Mouse (Mus musculus) heart, embryonic 10.5 days (tissue): Measurements from ENCODE around the gene Vmn1r24. TPM values are rescaled to one million over a fixed set of nuclear protein-coding genes. Genes with fewer than 3 reads are reported as not detected.
"Not testable (repeated sequence)": the region's sequence is repeated elsewhere in the genome, so short reads cannot be mapped to it uniquely, and the experiment has no call there.

ENCODE experiments used
- DNase-seq: peaks from one replicate; pipeline ENCODE4 v3.0.0-alpha.2; 2017; ENCODE audit warnings: low spot score
- H3K27ac ChIP-seq: fragments of 300-500 bp; sonication (generic); 2 replicates; pipeline ENCODE4 v1.5.1; 2016; ENCODE audit warnings: mild to moderate bottlenecking
- H3K27me3 ChIP-seq: fragments of 300-500 bp; sonication (generic); 2 replicates; pipeline ENCODE4 v1.6.1; 2016; ENCODE audit warnings: mild to moderate bottlenecking; ENCODE audit not compliant: poor library complexity, insufficient read depth, severe bottlenecking
- H3K36me3 ChIP-seq: fragments of 300-500 bp; sonication (generic); 2 replicates; pipeline ENCODE4 v1.6.1; 2016; ENCODE audit warnings: mild to moderate bottlenecking, moderate library complexity
- H3K4me1 ChIP-seq: fragments of 300-500 bp; sonication (generic); 2 replicates; pipeline ENCODE4 v1.6.1; 2016; ENCODE audit warnings: mild to moderate bottlenecking
- H3K4me3 ChIP-seq: fragments of 300-500 bp; sonication (generic); 2 replicates; pipeline ENCODE4 v1.5.1; 2016; ENCODE audit warnings: mild to moderate bottlenecking, moderate library complexity
- H3K9me3 ChIP-seq: fragments of 300-500 bp; sonication (generic); 2 replicates; pipeline ENCODE4 v1.6.1; 2016; ENCODE audit warnings: mild to moderate bottlenecking, moderate library complexity
- WGBS: fragments of 180-500 bp; shearing (Covaris S2); methylation state at CpG from one replicate; pipeline ENCODE4 v1.1.7; 2016; 5-methylcytosine and 5-hydroxymethylcytosine counted together
- polyA plus RNA-seq: library from polyadenylated mRNA; unstranded; fragments of >200 nt; fragmentation: Nextera tagmentation; extraction: Ambion mirVana; gene quantifications from 2 replicates; pipeline ENCODE4 v1.2.1, GENCODE M21; 2016

The Vmn1r24 gene
- not detected in 2 replicates for polyA plus RNA-seq

GRCm38 (mm10) chr6:57961403-57961802 is at the start of gene Vmn1r24:
Vmn1r24 (minus strand) TSS chr6:57961503.
- not testable (repeated sequence) for H3K4me3 ChIP-seq, H3K27ac ChIP-seq, H3K36me3 ChIP-seq, H3K4me1 ChIP-seq, DNase-seq, H3K9me3 ChIP-seq, H3K27me3 ChIP-seq
- WGBS = 66% methylated on average over 1 of the region's 1 CpGs

DNA sequence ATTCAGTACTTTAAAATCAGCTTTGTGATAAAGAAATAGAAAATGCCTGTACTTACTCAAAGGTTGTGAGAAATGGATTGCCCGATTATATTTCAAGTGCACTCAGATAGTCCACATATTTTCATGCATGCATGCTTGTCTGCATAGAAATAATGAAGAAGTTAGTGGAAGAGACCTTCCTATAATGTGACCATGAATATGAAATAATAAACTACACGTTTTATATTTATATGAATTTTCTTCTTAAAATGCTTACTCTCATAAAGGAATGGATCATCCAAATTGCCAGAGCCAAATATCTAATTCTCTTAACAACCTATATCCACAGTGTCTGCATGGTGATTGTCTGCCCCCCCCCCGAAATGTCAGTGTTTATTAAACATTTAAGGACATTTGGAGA is 19.4 kb upstream of the Vmn1r24 start, which contains the start of gene Vmn1r25:
Gene Vmn1r25, minus strand, starts transcription at position 101 of the 400 bp plus-strand sequence.
- 58% methylated on average over 3 of the region's 3 CpGs for WGBS

GRCm38 (mm10) chr6:57926738-57927137 is 34.6 kb downstream of the Vmn1r24 start, which contains the start of gene Vmn1r23:
Vmn1r23 (minus strand) TSS chr6:57926838.
- Histone ChIP-seq H3K27ac (no peak within 1 kb of the TSS), H3K9me3 (no peaks in the 10 kb centered on the region), H3K27me3 (no peaks in the 10 kb centered on the region), H3K36me3 (no peaks in the 10 kb centered on the region), H3K4me3 (no peak within 1 kb of the TSS), H3K4me1 (no peaks in the 10 kb centered on the region)
- no peak for DNase-seq
- WGBS = 91% methylated on average over 1 of the region's 1 CpGs

More for the DNA sequence above, 19.4 kb upstream of the Vmn1r24 start, which contains the start of gene Vmn1r25:
- Histone ChIP-seq H3K27me3 (no peaks in the 10 kb centered on the region), H3K4me1 (no peaks in the 10 kb centered on the region), H3K27ac (no peak within 1 kb of the TSS), H3K4me3 (no peak within 1 kb of the TSS), H3K9me3 (no peaks in the 10 kb centered on the region), H3K36me3 (no peaks in the 10 kb centered on the region)
- DNase-seq = no peak

GRCm38 (mm10) chr6:57907928-57908327 is 53.4 kb downstream of the Vmn1r24 start, which contains the start of gene Vmn1r22:
Vmn1r22 (minus strand) TSS chr6:57908028.
- 68% methylated on average over 1 of the region's 1 CpGs for WGBS

More at GRCm38 (mm10) chr6:57907928-57908327, 53.4 kb downstream of the Vmn1r24 start, which contains the start of gene Vmn1r22:
- H3K36me3 ChIP-seq = no peaks in the 10 kb centered on the region
- DNase-seq = no peak
- H3K4me3 ChIP-seq = no peak within 1 kb of the TSS
- no peaks in the 10 kb centered on the region for H3K9me3 ChIP-seq
- no peaks in the 10 kb centered on the region for H3K27me3 ChIP-seq
- no peak within 1 kb of the TSS for H3K27ac ChIP-seq
- H3K4me1 ChIP-seq = no peaks in the 10 kb centered on the region

Other genes starting within 250 kb of the Vmn1r24 start
- 37.0 and 39.1 TPM in 2 replicates for gene Vopp1, start 136.3 kb downstream of the Vmn1r24 start, polyA plus RNA-seq
- not detected in 2 replicates for gene Vmn1r21, start 111.2 kb downstream of the Vmn1r24 start, polyA plus RNA-seq
- gene Vmn1r22, start 53.5 kb downstream of the Vmn1r24 start, polyA plus RNA-seq = not detected in 2 replicates
- not detected in 2 replicates for gene Vmn1r23, start 34.7 kb downstream of the Vmn1r24 start, polyA plus RNA-seq
- gene Vmn1r25, start 19.3 kb upstream of the Vmn1r24 start, polyA plus RNA-seq = not detected in 2 replicates
- gene Vmn1r26, start 53.7 kb upstream of the Vmn1r24 start, polyA plus RNA-seq = not detected in 2 replicates